Mouse (Mus musculus) ES-E14 (cell line): ENCODE data around the gene Ednra. TPM values are rescaled to one million over a fixed set of nuclear protein-coding genes. Genes with fewer than 3 reads are reported as not detected.

Experiments used
- DNase-seq: peaks from one replicate; pipeline ENCODE4 v3.0.0-alpha.2; 2013; ENCODE audit warnings: low read depth, low spot score
- H3K27ac ChIP-seq: 2 replicates; pipeline ENCODE4 v1.5.1; 2012; ENCODE audit warnings: low read depth, mild to moderate bottlenecking, low read length, moderate library complexity, mixed read lengths; ENCODE audit not compliant: poor library complexity, insufficient read depth, severe bottlenecking
- H3K36me3 ChIP-seq: 2 replicates; pipeline ENCODE4 v1.6.1; 2012; ENCODE audit warnings: mild to moderate bottlenecking, low read length, moderate library complexity, mixed read lengths; ENCODE audit not compliant: control insufficient read depth, poor library complexity, insufficient read depth, severe bottlenecking
- H3K4me1 ChIP-seq, 2 experiments: fragments of 150-350 bp in 1 of 2; sonication (generic) in 1 of 2; 2 replicates each; pipeline ENCODE4 v1.6.1; 2012; ENCODE audit warnings: low read length in 2 of 2, mild to moderate bottlenecking in 1 of 2, mixed read lengths in 1 of 2; ENCODE audit not compliant: control insufficient read depth in 2 of 2, insufficient read depth in 2 of 2, poor library complexity in 1 of 2
- H3K4me3 ChIP-seq, 2 experiments: fragments of 150-350 bp in 1 of 2; sonication (generic) in 1 of 2; 2 replicates each; pipeline ENCODE4 v1.5.1; 2012; ENCODE audit warnings: low read length in 2 of 2, low read depth in 1 of 2, mild to moderate bottlenecking in 1 of 2, mixed read lengths in 1 of 2; ENCODE audit not compliant: insufficient read depth in 1 of 2, poor library complexity in 1 of 2, severe bottlenecking in 1 of 2
- H3K9ac ChIP-seq: 2 replicates; pipeline ENCODE4 v1.6.1; 2012; ENCODE audit warnings: low read depth, mild to moderate bottlenecking, low read length, mixed read lengths; ENCODE audit not compliant: poor library complexity, insufficient read depth, severe bottlenecking
- H3K9me3 ChIP-seq: fragments of 150-350 bp; sonication (generic); 2 replicates; pipeline ENCODE4 v1.6.1; 2012; ENCODE audit warnings: low read depth, mild to moderate bottlenecking, low read length; ENCODE audit not compliant: control insufficient read depth, insufficient read depth
- CHD2 ChIP-seq: IDR thresholded peaks from 2 replicates; pipeline ENCODE4 v1.6.1; 2014; ENCODE audit warnings: mild to moderate bottlenecking, low read depth, low read length, inconsistent platforms
- HCFC1 ChIP-seq: IDR thresholded peaks from 2 replicates; pipeline ENCODE4 v1.6.1; 2012; ENCODE audit warnings: low read length, inconsistent platforms, borderline replicate concordance; ENCODE audit not compliant: insufficient read depth
- MAFK ChIP-seq: IDR thresholded peaks from 2 replicates; pipeline ENCODE4 v1.6.1; 2014; ENCODE audit warnings: mild to moderate bottlenecking, low read depth, low read length, inconsistent platforms; ENCODE audit not compliant: insufficient read depth
- ZC3H11A ChIP-seq: IDR thresholded peaks from 2 replicates; pipeline ENCODE4 v1.6.1; 2012; ENCODE audit warnings: low read depth, mild to moderate bottlenecking, inconsistent platforms, low read length, borderline replicate concordance
- ZNF384 ChIP-seq: IDR thresholded peaks from 2 replicates; pipeline ENCODE4 v1.6.1; 2012; ENCODE audit warnings: low read depth, low read length, inconsistent platforms
- in situ Hi-C, 2 experiments: fragments of 600-800 bp; cut with MboI; formaldehyde crosslinking; loops; one replicate each; pipeline ENCODE4 v1.15.1; 2025; ENCODE audit warnings: low sequenced_read_pairs in 2 of 2, inconsistent platforms in 1 of 2; ENCODE audit not compliant: unreplicated experiment in 2 of 2
- total RNA-seq: library from RNA; depleted of rRNA; stranded (reverse); fragments of 300-350 nt; gene quantifications from 2 replicates; pipeline ENCODE4 v1.2.3, GENCODE M21; 2012

Gene Ednra
- total RNA-seq, 1 experiment, result 0.40 TPM

DNA sequence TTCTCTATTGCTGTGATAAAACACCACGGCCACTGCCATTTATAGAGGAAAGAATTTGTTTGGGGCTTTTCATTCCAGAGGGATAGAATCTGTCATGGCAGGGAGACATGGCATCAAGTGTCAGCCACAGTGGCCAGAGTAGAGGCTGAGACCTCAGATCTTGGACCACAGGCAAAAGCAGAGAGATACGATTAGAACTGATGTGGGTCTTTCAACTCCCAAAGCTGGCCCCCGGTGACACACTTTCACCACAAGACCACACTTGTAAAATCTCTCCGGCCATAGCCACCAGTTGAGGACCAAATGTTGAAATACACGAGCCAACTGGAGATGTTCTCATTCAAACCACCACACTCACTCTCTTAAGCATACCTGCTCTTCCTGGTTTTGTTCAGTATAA, 29.5 kb upstream of the Ednra start:
- DNase-seq, result no peak
- H3K4me1 ChIP-seq, result no peaks in the 10 kb centered on the region
- in situ Hi-C loops, result no loop called here
- no peak overlapping the region for H3K27ac ChIP-seq
- TF ChIP-seq ZNF384 (no peak), CHD2 (no peak), HCFC1 (no peak), MAFK (no peak), ZC3H11A (no peak)
- no peak overlapping the region for H3K4me3 ChIP-seq
- no peaks in the 10 kb centered on the region for H3K9me3 ChIP-seq
- H3K9ac ChIP-seq, result no peak overlapping the region
- H3K36me3 ChIP-seq, result no peaks in the 10 kb centered on the region

DNA sequence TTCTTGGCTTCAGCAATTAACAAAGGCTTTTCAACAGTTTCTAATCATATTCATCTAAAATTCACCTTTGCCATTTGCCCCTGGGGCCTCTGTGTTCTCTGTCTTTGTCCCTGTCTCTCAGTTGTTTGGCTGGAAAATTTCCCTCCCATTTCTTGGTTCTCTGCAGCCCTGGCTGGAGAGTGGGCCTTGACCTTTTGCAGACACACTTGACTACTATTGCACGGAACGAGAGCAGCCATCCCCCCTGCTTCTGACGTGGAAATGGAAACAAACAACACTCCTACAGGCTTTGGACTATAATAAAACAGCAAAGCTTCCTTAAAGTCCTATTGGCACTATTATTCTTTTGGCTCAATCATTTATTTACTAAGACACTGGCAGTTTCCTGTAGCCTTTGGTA, 27.8 kb upstream of the Ednra start:
- DNase-seq, result no peak
- H3K9me3 ChIP-seq, result no peaks in the 10 kb centered on the region
- in situ Hi-C loops, result no loop called here
- no peak overlapping the region for H3K27ac ChIP-seq
- no peak overlapping the region for H3K9ac ChIP-seq
- no peak overlapping the region for H3K4me3 ChIP-seq
- no peaks in the 10 kb centered on the region for H3K36me3 ChIP-seq
- TF ChIP-seq CHD2, result no peak
- no peak for TF ChIP-seq MAFK
- no peak for TF ChIP-seq ZNF384
- no peak for TF ChIP-seq ZC3H11A
- no peak for TF ChIP-seq HCFC1
- no peaks in the 10 kb centered on the region for H3K4me1 ChIP-seq

DNA sequence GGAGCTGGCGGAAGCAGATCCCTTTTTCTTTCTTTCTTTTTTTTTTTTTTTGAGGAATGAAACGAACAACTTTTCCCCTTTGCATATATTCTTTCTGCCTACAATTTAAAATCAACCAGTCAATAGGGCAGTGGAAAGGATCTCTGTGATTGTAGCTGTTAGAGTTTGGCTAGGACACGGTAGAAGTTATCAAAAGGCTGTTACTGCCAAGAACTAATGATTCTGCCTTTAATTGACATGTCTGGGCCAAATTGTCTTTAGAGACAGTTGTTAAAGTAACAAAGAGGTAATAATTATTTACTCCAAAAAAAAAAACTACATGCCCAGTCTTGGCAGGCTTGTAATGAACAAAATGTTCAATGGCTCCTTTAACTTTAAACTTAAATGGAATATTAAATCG, 26.1 kb upstream of the Ednra start:
- DNase-seq, result no peak
- Histone ChIP-seq H3K9ac (no peak overlapping the region), H3K4me1 (no peaks in the 10 kb centered on the region), H3K27ac (no peak overlapping the region), H3K36me3 (no peaks in the 10 kb centered on the region), H3K9me3 (no peaks in the 10 kb centered on the region), H3K4me3 (no peak overlapping the region)
- TF ChIP-seq ZC3H11A, result no peak
- TF ChIP-seq ZNF384, result no peak
- TF ChIP-seq CHD2, result no peak
- TF ChIP-seq MAFK, result no peak
- TF ChIP-seq HCFC1, result no peak
- in situ Hi-C loops, result no loop called here

DNA sequence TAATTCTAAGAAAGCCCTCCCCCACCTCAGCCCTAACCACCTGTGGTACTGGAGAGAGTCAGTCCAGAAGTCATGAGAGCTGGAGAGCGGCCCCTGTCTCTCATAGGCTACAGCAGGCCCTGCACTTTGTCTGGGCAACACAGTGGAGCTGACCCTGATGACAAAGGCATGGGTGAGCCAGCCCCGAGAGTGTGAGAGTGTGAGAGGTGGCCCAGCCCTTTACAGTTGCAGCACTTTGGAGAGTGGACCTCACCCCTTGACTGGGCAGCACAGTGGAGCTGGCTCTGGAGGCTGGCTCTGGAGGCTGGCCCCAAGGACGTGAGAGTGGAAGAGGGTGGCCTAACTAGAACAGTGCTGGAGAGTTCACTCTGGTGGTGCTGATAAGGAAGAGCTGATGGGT, 20.2 kb upstream of the Ednra start:
- no peak overlapping the region for H3K27ac ChIP-seq

DNA sequence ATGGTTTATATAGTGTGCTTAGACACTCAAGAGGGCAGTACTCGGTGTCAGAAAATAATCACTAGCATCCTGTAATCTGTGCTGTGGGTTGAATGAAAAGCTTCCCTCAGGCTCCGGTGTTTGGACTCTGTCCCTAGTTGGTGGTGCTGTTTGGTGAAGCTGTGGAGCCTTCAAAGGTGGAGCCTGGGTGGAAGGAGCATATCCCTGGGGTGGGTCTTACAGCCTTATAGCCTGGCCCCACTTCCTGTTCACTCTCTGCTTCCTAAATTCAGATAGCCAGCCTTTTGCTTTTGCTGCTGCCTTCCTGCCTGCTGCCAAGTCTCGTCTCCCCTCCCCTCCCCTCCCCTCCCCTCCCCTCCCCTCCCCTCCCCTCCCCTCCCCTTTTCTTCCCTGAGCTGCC, 18.1 kb upstream of the Ednra start:
- H3K36me3 ChIP-seq, result no peaks in the 10 kb centered on the region
- no peak overlapping the region for H3K27ac ChIP-seq
- H3K4me1 ChIP-seq, result no peaks in the 10 kb centered on the region
- TF ChIP-seq ZNF384 (no peak), CHD2 (no peak), HCFC1 (no peak), MAFK (no peak), ZC3H11A (no peak)
- H3K4me3 ChIP-seq, result no peak overlapping the region
- H3K9ac ChIP-seq, result no peak overlapping the region
- H3K9me3 ChIP-seq, result no peaks in the 10 kb centered on the region
- in situ Hi-C loops, result no loop called here
- DNase-seq, result no peak

More for the DNA sequence above, 20.2 kb upstream of the Ednra start:
- Histone ChIP-seq H3K9me3 (no peaks in the 10 kb centered on the region), H3K36me3 (no peaks in the 10 kb centered on the region), H3K9ac (no peak overlapping the region), H3K4me3 (no peak overlapping the region), H3K4me1 (no peaks in the 10 kb centered on the region)
- no peak for DNase-seq
- in situ Hi-C loops, result no loop called here
- no peak for TF ChIP-seq HCFC1
- TF ChIP-seq ZC3H11A, result no peak
- TF ChIP-seq MAFK, result no peak
- no peak for TF ChIP-seq ZNF384
- no peak for TF ChIP-seq CHD2
